Mouse (Mus musculus): Measurements from ENCODE around the gene Abtb1. TPM values are rescaled to one million over a fixed set of nuclear protein-coding genes. Genes with fewer than 3 reads are reported as not detected.

The Abtb1 gene
- total RNA-seq (2015), result 22.8 TPM in 2 replicates
- 104 TPM in 2 replicates for total RNA-seq (2017)

GRCm38 (mm10) chr6:88841781-88842689, at the start of gene Abtb1:
Gene Abtb1 (minus strand): TSS chr6:88841984.
- ATAC-seq (ENCODE audit: poor library complexity, severe bottlenecking), result peak; percentile 80

DNA sequence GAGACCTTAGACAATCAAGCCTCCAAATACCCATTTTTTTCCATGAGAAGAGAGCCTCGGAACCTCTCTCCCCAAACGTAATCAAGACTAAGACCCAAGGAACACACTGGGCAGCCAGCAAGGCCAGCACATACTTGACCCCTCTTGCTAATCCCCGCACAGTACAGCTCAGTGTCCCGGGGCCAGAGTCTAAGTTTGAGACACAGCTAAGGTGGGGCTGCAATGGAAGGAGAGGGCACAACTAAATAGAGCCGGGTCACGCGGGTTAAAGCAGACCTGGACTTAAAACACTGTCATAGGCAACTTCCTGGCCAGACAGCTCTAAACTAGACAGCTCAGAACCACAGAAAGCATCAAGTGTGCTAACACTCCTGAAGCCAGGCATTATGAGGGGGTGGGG, 49.0 kb upstream of the Abtb1 start:
- no peak for ATAC-seq (ENCODE audit: poor library complexity, severe bottlenecking)

DNA sequence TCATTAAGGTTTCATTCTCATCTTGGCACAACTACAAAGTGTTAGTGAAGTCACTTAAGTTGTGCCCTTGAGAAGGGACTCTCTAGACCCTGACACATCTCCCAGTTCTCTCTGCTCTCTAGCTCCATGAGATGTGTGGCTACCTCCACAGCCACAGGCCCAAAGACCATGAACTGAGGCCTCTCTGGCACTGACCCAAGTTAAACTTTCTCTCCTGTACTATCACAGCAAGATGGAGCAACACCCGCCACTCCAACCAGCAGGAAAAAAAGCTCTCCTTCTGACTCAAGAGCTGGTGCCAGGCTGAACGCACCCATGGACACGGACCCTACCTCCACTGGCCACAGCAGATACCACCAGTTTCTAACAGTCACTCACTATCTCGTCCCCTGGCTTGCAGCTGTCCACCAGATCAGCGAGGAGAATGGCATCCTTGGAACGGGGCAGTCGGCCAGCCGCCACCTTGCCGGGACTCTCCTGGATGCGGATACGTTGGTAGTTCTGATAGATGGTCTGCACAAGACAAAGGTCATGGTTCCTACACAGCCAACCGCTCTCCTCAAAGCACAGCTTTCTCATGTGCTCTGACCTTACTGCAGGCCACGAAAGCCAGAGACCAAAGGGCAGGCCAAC, 47.7 kb upstream of the Abtb1 start:
- no peak for ATAC-seq (ENCODE audit: poor library complexity, severe bottlenecking)

- no peak for ATAC-seq (ENCODE audit: poor library complexity, severe bottlenecking)
Measured at GRCm38 (mm10) chr6:88886417-88886967, 44.7 kb upstream of the Abtb1 start.

DNA sequence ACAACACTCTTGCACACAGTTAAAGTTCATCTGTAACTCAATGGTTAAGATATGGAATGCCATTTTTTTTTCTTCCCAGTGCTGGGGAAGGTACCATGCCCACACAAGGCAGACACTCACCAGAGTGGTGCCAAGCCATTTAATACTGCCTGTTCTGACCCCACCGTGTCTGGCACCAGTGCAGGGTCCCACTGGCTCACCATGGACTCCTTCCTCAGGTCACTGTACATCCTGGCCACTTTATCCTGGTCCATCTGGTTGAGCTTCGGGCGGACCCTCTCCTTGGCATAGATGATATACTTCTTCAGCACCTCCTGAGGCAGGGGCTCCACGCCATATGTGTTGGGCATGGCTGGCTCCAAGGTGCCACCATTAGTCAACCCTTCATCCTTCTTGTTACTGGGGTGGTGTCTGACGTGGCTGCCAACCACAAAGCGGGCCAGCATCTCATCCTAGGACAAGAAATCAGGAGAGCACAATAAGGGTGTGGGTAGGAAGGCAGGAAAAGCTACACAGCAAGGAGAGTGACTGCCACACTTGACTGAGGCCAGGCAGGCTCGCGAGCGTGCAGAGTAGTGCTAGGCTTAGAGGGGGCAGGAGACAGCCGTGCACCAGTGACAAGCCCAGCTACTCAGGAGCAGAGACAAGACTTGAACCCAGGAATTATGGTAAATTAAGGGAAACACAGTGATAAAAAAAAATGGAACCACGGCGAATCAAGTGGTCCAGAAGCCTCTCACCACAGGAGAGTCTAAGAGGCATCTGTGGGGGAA, 44.0 kb upstream of the Abtb1 start:
- ATAC-seq (ENCODE audit: poor library complexity, severe bottlenecking), result no peak

GRCm38 (mm10) chr6:88884690-88885089, 42.9 kb upstream of the Abtb1 start:
- no peak for ATAC-seq (ENCODE audit: poor library complexity, severe bottlenecking)

- no peak for ATAC-seq (ENCODE audit: poor library complexity, severe bottlenecking)
Measured at GRCm38 (mm10) chr6:88884195-88884594, 42.4 kb upstream of the Abtb1 start.

DNA sequence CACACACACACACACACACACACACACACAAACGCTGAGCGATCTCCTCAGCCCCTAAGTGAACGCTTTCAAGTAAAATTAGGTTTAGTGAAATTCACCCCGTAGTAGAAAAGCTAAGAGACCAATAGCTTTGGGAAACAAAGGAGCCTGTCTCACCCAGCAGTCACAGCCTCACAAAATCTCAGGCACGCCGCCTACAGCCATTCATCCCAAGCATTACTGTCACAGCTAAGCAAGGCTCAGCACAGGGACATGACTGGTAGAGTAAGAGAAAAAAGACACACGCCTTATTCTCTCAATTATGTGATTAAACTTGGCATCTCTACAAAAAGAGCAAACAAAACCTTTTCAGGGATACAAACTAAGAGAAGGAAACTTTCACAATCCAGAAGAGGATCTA, 39.5 kb upstream of the Abtb1 start:
- no peak for ATAC-seq (ENCODE audit: poor library complexity, severe bottlenecking)

DNA sequence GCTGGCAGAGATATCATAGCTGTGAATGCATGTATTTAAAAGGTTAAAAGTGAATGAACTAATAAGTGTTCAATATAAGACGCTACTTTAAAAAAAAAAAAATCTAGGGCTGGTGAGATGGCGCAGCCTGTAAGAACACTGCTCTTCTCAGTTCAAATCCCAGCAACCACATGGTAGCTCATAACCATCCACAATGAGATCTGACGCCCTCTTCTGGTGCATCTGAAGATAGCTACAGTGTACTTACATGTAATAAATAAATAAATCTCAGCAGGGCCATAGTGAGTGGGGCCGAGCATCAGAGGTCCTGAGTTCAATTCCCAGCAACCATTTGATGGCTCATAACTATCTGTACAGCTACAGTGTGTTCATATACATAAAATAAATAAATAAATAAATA, 37.7 kb upstream of the Abtb1 start:
- no peak for ATAC-seq (ENCODE audit: poor library complexity, severe bottlenecking)

GRCm38 (mm10) chr6:88874868-88875508, 33.2 kb upstream of the Abtb1 start, which contains the start of gene Podxl2:
Gene Podxl2 (minus strand): TSS chr6:88875044.
- peak; percentile 33 for ATAC-seq (ENCODE audit: poor library complexity, severe bottlenecking)

DNA sequence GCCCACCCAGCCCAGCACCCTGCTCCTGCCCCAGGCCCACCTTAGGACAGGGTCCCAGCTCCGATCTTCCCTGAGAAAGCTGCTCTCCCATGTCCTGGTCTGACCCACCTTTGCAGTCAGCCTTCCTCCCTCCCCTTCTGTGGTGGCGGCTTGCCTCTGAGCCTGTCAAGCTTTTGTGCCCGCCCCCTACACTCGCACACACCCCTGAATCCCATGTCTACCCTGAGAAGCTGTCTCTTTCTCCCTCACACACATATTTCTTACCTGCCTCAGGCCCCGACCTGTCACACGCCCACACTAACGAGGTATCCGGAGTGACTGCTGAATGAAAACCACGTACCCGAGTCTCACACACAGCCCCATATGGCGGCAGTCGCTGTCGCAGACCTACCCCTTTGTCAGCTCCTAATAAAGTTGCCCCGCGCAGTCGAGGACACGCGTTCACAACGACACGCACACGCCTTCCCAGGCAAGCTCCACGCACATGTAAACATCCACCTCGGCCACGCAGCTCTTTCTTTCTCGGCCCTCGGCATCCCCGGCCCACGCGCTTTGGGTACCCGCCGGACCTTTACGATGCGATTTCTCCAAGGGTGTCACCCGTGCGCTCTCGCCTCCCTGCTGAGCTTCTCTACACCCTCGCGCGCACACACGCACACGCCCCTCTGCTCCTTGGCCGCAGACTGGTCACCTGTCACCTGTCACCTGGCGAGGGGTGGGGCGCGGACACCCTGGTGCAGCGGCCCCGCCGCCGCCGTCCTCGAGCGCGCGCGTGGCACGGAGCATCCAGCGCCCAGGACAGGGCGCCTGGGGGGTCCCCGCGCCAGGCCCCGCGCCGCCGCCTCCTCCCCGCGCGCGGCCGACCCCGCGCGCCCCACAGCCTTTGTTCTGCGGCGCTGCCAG, 32.4 kb upstream of the Abtb1 start:
- no peak for ATAC-seq (ENCODE audit: poor library complexity, severe bottlenecking)

GRCm38 (mm10) chr6:88872811-88873210, 31.0 kb upstream of the Abtb1 start:
- no peak for ATAC-seq (ENCODE audit: poor library complexity, severe bottlenecking)

DNA sequence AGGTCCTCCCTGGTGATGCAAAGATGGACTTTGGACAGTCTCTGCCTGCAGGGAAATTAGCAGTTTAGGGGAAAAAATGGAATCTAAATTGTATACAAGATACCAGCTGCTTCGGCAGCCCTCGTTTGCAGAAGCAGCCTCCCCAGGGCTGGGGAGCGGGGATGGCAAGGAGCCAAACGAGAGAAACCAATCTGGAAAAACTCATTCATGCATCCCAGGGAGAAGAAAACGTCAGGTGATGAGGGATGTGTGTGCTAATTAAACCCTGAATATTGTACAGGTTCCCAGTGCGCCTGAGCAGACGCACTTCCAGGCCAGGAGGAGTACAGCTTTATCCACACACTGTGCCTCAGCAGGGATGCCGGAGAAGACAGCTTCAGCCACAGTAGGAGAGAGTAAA, 29.8 kb upstream of the Abtb1 start:
- ATAC-seq (ENCODE audit: poor library complexity, severe bottlenecking), result no peak

DNA sequence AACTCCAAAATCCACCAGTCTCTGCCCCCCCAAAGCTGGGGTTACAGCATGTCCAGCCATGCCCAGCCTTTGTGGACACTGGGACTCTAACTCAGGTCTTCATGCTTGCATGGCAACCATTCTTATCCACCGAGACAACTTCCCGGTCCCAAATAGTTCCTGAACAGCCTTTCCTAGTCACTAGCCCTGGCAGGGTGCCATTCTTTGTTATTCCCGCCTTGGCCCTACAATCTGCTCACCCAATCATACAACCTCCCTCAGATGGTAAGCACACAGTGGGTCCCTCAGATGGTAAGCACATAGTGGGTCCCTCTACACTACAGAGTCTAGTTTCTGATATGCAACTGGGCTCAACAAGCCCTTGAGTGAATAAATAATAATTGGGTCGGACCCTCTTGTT, 28.8 kb upstream of the Abtb1 start:
- ATAC-seq (ENCODE audit: poor library complexity, severe bottlenecking), result no peak

DNA sequence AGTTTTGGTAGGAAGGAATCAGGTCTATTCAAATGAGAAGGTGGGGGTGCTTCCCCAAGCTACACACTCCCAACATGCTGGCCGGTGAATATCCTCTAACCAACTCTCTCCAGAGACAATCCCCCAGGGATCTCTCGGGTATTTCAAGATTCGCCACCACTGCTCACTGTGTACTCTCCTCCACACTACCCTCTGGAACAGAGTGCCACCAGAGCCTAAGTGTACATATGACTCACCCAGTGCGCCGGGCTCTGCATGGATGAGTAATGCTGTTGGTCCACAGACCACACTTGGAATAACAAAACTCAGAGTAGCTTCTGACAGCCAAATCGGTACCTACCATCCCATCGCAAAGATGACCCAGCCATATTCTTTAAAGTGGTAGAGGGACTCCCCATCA, 27.7 kb upstream of the Abtb1 start:
- ATAC-seq (ENCODE audit: poor library complexity, severe bottlenecking), result no peak

GRCm38 (mm10) chr6:88865704-88866103, 23.9 kb upstream of the Abtb1 start:
- peak; percentile 62 for ATAC-seq (ENCODE audit: poor library complexity, severe bottlenecking)

GRCm38 (mm10) chr6:88860914-88861313, 19.1 kb upstream of the Abtb1 start:
- ATAC-seq (ENCODE audit: poor library complexity, severe bottlenecking), result peak; percentile 84

DNA sequence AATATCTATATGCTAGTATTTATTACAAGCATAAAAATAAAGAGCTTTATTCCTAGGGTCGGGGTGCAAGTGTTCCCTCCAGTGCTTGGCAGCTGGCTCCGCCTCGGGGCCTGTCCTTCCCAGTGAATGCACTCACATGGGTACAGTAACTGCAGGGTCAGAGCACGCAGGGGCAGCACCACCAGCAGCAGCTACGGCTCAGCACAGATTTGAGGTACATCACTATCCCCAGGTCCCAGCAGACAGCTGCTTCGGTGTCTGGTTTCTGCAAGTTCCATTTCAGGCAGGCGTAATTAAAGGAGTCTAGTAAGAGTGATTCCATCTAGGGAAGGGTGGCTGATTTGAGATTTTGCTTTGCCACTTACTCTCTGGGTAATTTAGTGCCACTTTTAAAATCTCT, 16.6 kb upstream of the Abtb1 start:
- no peak for ATAC-seq (ENCODE audit: poor library complexity, severe bottlenecking)

- no peak for ATAC-seq (ENCODE audit: poor library complexity, severe bottlenecking)
Measured at GRCm38 (mm10) chr6:88857830-88858229, 16.0 kb upstream of the Abtb1 start.

DNA sequence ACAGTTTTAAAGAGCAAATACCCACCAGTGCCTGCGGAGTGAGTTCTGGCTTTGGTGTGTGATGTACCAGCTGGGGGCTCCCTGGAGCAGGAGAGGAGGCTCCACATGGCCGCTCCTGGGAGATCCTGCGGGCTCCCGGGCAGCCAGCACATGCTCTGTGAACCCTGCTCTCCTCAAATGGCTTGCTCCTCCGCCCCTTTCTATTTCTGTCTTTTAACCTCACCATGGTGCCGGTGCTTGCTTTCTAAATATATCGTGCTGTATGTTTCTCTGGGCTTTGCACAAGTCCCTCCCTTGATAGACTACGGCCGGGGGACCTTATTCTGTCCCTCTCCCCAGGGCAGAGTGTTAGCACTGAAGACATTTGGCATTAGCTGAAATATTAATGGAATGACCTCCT, 15.5 kb upstream of the Abtb1 start:
- no peak for ATAC-seq (ENCODE audit: poor library complexity, severe bottlenecking)

Data from megakaryocyte, adult 5-6 weeks (primary cell).